Mouse (Mus musculus) layer of hippocampus, adult 8-10 months (tissue): ENCODE measurements at regions not wholly inside any gene's neighbourhood (a gene's known extent, or its start where the extent isn't known, plus 50 kb on each side); places are given as distances from the start of the nearest gene placed in this dataset.

Experiments used
- DNase-seq, 2 experiments: peaks; one replicate each; pipeline ENCODE4 v3.0.0; 2022; ENCODE audit warnings: low spot score in 2 of 2

- peak; percentile 5 to 7 for DNase-seq
These were observed 163.5 kb upstream of the Kcnh7 start for GRCm38 (mm10) chr2:63347562-63347961.

- no peak for DNase-seq
These were observed 142.7 kb upstream of the Kcnh7 start for GRCm38 (mm10) chr2:63326750-63327149.

- DNase-seq, result no peak
These were observed 96.8 kb upstream of the Kcnh7 start for GRCm38 (mm10) chr2:63280911-63281310.

- DNase-seq, result no peak
These were observed 89.7 kb upstream of the Kcnh7 start for GRCm38 (mm10) chr2:63273799-63274203.

GRCm38 (mm10) chr2:63246091-63246612 is 62.1 kb upstream of the Kcnh7 start:
- no peak for DNase-seq

GRCm38 (mm10) chr2:63239326-63239725 is 55.2 kb upstream of the Kcnh7 start:
- DNase-seq, result no peak
